Mouse (Mus musculus) erythroblast, embryonic 14.5 days (primary cell): ENCODE results near the gene Rfwd3.

ENCODE experiments used
- GATA1 ChIP-seq: IDR thresholded peaks from 2 replicates; pipeline ENCODE4 v1.6.1; 2012; ENCODE audit warnings: low read length, inconsistent platforms, mixed read lengths
- TAL1 ChIP-seq: IDR thresholded peaks from 3 replicates; pipeline ENCODE4 v1.6.1; 2012; ENCODE audit warnings: low read length, inconsistent platforms, mixed read lengths

GRCm38 (mm10) chr8:111268277-111268676, 31.7 kb downstream of the Rfwd3 start:
- no peak for TF ChIP-seq GATA1
- TF ChIP-seq TAL1, result no peak
